Mouse (Mus musculus) liver, adult 2 months (tissue): ENCODE measurements at regions not wholly inside any gene's neighbourhood (a gene's known extent, or its start where the extent isn't known, plus 50 kb on each side); places are given as distances from the start of the nearest gene placed in this dataset.

Source experiments
- CTCF ChIP-seq: fragments of 200-500 bp; IDR thresholded peaks from 2 replicates; pipeline ENCODE4 v1.5.1; 2011; ENCODE audit warnings: low read depth, low read length, control low read depth
- POLR2A ChIP-seq: fragments of 200-500 bp; IDR thresholded peaks from 2 replicates; pipeline ENCODE4 v1.6.1; 2011; ENCODE audit warnings: low read length, control low read depth; ENCODE audit not compliant: insufficient read depth; ENCODE audit errors: extremely low read depth

- no peak for TF ChIP-seq CTCF
- TF ChIP-seq POLR2A = no peak
Observed at GRCm38 (mm10) chr1:60649303-60649850, 67.2 kb upstream of the Cd28 start.
